ENCODE assay signal across 8 mouse cellular contexts in genomic region chr14:78732617-78733312, GRCm38 (mm10). TPM values are rescaled to one million over a fixed set of nuclear protein-coding genes. Genes with fewer than 3 reads are reported as not detected.
A peak's percentile ranks its signal among the peaks of the same experiment; 100 is the strongest.
DNase-seq lines count a peak whose midpoint lies in the region; ATAC-seq and TF ChIP-seq lines count a peak whose summit lies in the region.

TSS of gene Dgkh (minus strand) at chr14:78732776.

- TF ChIP-seq CTCF in hindbrain, postnatal 0 days (IDR thresholded peaks at IDR 0.05; ENCODE audit: low read depth), result peak; percentile 15; the same call in 1 of the 2 replicates
- TF ChIP-seq CTCF in left cerebral cortex, adult 2 months (IDR thresholded peaks at IDR 0.05), result peak; percentile 1; the same call in 1 of the 2 replicates

- peak; percentile 77 for DNase-seq in ZHBTc4 (ENCODE audit: low read depth, low spot score)
- peak; percentile 74 to 82 for DNase-seq in cerebellum, postnatal 4 days (ENCODE audit: low spot score in 2 of 2)
- peak; percentile 84 for DNase-seq in gastrocnemius, adult 8-10 months (ENCODE audit: low spot score in 2 of 2)
- peak; percentile 92 for DNase-seq in hindbrain, postnatal 0 days (ENCODE audit: low spot score)
- peak; percentile 85 to 86 for DNase-seq in left cerebral cortex, adult 2 months (ENCODE audit: extremely low spot score in 1 of 2, low spot score in 2 of 2)
- DNase-seq in lung, postnatal 4 days, result peak; percentile 94 to 96
- DNase-seq in retina, embryonic 14.5 days (ENCODE audit: low spot score), result peak; percentile 82
- DNase-seq in thymus, postnatal 25 days, result peak; percentile 79

- peak within 1 kb of the TSS; percentile 96 for H3K4me2 ChIP-seq in hindbrain, postnatal 0 days (ENCODE audit: low read depth, low read length)

- no peaks in the 10 kb centered on the region for H3K9me3 ChIP-seq in hindbrain, postnatal 0 days (ENCODE audit: low read length)

- H3K27ac ChIP-seq in hindbrain, postnatal 0 days, result peak within 1 kb of the TSS; percentile 86
- peak within 1 kb of the TSS; percentile 94 for H3K27ac ChIP-seq in left cerebral cortex, adult 2 months

- no peaks in the 10 kb centered on the region for H3K27me3 ChIP-seq in hindbrain, postnatal 0 days (ENCODE audit: insufficient read depth, low read length)

- ATAC-seq in hindbrain, postnatal 0 days, result peak; percentile 96

- peak within 1 kb of the TSS; percentile 69 for H3K4me3 ChIP-seq in hindbrain, postnatal 0 days (ENCODE audit: low read length)
- H3K4me3 ChIP-seq in left cerebral cortex, adult 2 months, result peak within 1 kb of the TSS; percentile 67

- intact Hi-C loops in left cerebral cortex, adult 2 months (cut with DNase I), result loop anchor here (5.0 kb wide), 3 partner anchors 165 to 375 kb away; no protein-coding TSS in a partner anchor

- H3K4me1 ChIP-seq in hindbrain, postnatal 0 days (ENCODE audit: insufficient read depth, low read length), result no peaks in the 10 kb centered on the region

- H3K9ac ChIP-seq in hindbrain, postnatal 0 days (replicated peaks; ENCODE audit: low read length), result peak within 1 kb of the TSS; percentile 84

- no peaks in the 10 kb centered on the region for H3K36me3 ChIP-seq in hindbrain, postnatal 0 days (ENCODE audit: insufficient read depth, low read length)

- WGBS in hindbrain, postnatal 0 days, result 2% methylated on average over 56 of the region's 71 CpGs

RNA-seq across cellular contexts. Expression of gene Dgkh, which starts in this region (rescaled TPM):
- total RNA-seq in gastrocnemius, adult 8-10 months (2022), result 1 to 10 TPM; 1.3 to 2.6 (median 1.9) TPM
- total RNA-seq in hindbrain, postnatal 0 days (2014; rRNA removed), result 9.0 and 9.2 TPM in 2 replicates
- 2.1 and 2.7 TPM in 2 replicates for polyA plus RNA-seq in hindbrain, postnatal 0 days (2015; fragmentation: Nextera tagmentation; extraction: Ambion mirVana)
- 10 to 100 TPM; 77.3 to 77.8 TPM for total RNA-seq in left cerebral cortex, adult 2 months (2021)

Comparison
In these comparisons a context has a peak if more than half of its experiments do, and no peak if none do; other contexts are left out.
1. Peak in every context shown above with its lines: DNase-seq, ATAC-seq, H3K4me3 ChIP-seq and H3K27ac ChIP-seq.